In genomic region chr16:44703458-44703857, GRCm38 (mm10) we compare ENCODE assay signal across 15 mouse cellular contexts. TPM values are rescaled to one million over a fixed set of nuclear protein-coding genes. Genes with fewer than 3 reads are reported as not detected.
DNase-seq lines count a peak whose midpoint lies in the region; ATAC-seq and TF ChIP-seq lines count a peak whose summit lies in the region.
"Had no signal": no experiment of that assay in that cellular context is flagged by ENCODE, and none has a peak within 500 bp of the region (broad histone marks: within the 10 kb centered on the region; RNA-seq: fewer than 3 reads in every experiment).

No protein-coding gene starts in this region.

- no peaks in the 10 kb centered on the region for H3K36me3 ChIP-seq in heart, embryonic 11.5 days (ENCODE audit: control insufficient read depth, insufficient read depth, low read length)
- no peaks in the 10 kb centered on the region for H3K36me3 ChIP-seq in midbrain, embryonic 10.5 days
- H3K36me3 ChIP-seq in midbrain, embryonic 16.5 days (ENCODE audit: control insufficient read depth, insufficient read depth, low read length), result no peaks in the 10 kb centered on the region
- H3K36me3 ChIP-seq in intestine, embryonic 15.5 days, result no peaks in the 10 kb centered on the region
- H3K36me3 ChIP-seq in stomach, postnatal 0 days (ENCODE audit: control insufficient read depth, insufficient read depth, low read length), result no peaks in the 10 kb centered on the region
- H3K36me3 ChIP-seq: liver, embryonic 15.5 days; neural tube, embryonic 13.5 days had no signal

- TF ChIP-seq CTCF in stomach, postnatal 0 days (IDR thresholded peaks at IDR 0.05; ENCODE audit: low read depth), result no peak; the same call in 1 of the 2 replicates

- no peak for ATAC-seq in heart, embryonic 11.5 days (replicated peaks; ENCODE audit: insufficient number of reproducible peaks, low FRiP score, low TSS enrichment)
- no peak for ATAC-seq in midbrain, embryonic 16.5 days
- ATAC-seq in intestine, embryonic 15.5 days, result peak; percentile 49; the same call in 1 of the 2 replicates
- no peak for ATAC-seq in stomach, postnatal 0 days (ENCODE audit: low FRiP score, low TSS enrichment)
- no peak for ATAC-seq in cerebellum, adult (ENCODE audit: insufficient number of reproducible peaks, low FRiP score, low TSS enrichment)

- H3K4me1 ChIP-seq in heart, embryonic 11.5 days (ENCODE audit: control insufficient read depth, insufficient read depth, low read length), result peaks cover 8% of the 10 kb centered on the region
- H3K4me1 ChIP-seq in midbrain, embryonic 10.5 days, result peaks cover 10% of the 10 kb centered on the region; the same call in 1 of the 2 replicates
- no peaks in the 10 kb centered on the region for H3K4me1 ChIP-seq in midbrain, embryonic 16.5 days (ENCODE audit: control insufficient read depth, insufficient read depth, low read length)
- peaks cover 7% of the 10 kb centered on the region for H3K4me1 ChIP-seq in intestine, embryonic 15.5 days (replicated peaks)
- peaks cover 2% of the 10 kb centered on the region; the same call in 1 of the 2 replicates for H3K4me1 ChIP-seq in stomach, postnatal 0 days (replicated peaks; ENCODE audit: control insufficient read depth, insufficient read depth)
- H3K4me1 ChIP-seq: liver, embryonic 15.5 days had no signal

- 43% methylated on average over 4 of the region's 4 CpGs for WGBS in heart, embryonic 11.5 days (ENCODE audit: insufficient replicate concordance)
- WGBS in midbrain, embryonic 10.5 days, result 76% methylated on average over 4 of the region's 4 CpGs
- 63% methylated on average over 4 of the region's 4 CpGs for WGBS in midbrain, embryonic 16.5 days
- WGBS in intestine, embryonic 15.5 days, result 36% methylated on average over 4 of the region's 4 CpGs
- WGBS in stomach, postnatal 0 days, result 19% methylated on average over 4 of the region's 4 CpGs

- H3K4me3 ChIP-seq in heart, embryonic 11.5 days (ENCODE audit: low read depth, low read length), result no peak overlapping the region
- no peak overlapping the region for H3K4me3 ChIP-seq in midbrain, embryonic 10.5 days
- H3K4me3 ChIP-seq in midbrain, embryonic 16.5 days (ENCODE audit: low read depth, low read length), result no peak overlapping the region
- H3K4me3 ChIP-seq in intestine, embryonic 15.5 days (replicated peaks), result no peak overlapping the region
- no peak overlapping the region for H3K4me3 ChIP-seq in stomach, postnatal 0 days (ENCODE audit: low read depth, low read length)
- H3K4me3 ChIP-seq: liver, embryonic 15.5 days; megakaryocyte, embryonic 14.5 days; neural tube, embryonic 13.5 days had no signal

- H3K27ac ChIP-seq in heart, embryonic 11.5 days (ENCODE audit: low read depth, low read length), result peak overlapping the region; percentile 29; the same call in 1 of the 2 replicates
- peak overlapping the region; percentile 46; the same call in 1 of the 2 replicates for H3K27ac ChIP-seq in midbrain, embryonic 10.5 days (replicated peaks)
- no peak overlapping the region for H3K27ac ChIP-seq in midbrain, embryonic 16.5 days (ENCODE audit: low read length)
- H3K27ac ChIP-seq in intestine, embryonic 15.5 days, result peak overlapping the region; percentile 54
- H3K27ac ChIP-seq in stomach, postnatal 0 days (replicated peaks), result 0 out of 2 replicates have a peak overlapping the region, but pooled peaks have one; percentile 31
- H3K27ac ChIP-seq: hindbrain, embryonic 14.5 days; liver, embryonic 15.5 days; neural tube, embryonic 13.5 days had no signal

- no peak overlapping the region for H3K9ac ChIP-seq in heart, embryonic 11.5 days (ENCODE audit: low read depth, low read length)
- H3K9ac ChIP-seq in midbrain, embryonic 16.5 days (ENCODE audit: low read depth, low read length), result no peak overlapping the region
- no peak overlapping the region for H3K9ac ChIP-seq in intestine, embryonic 15.5 days
- H3K9ac ChIP-seq in stomach, postnatal 0 days (ENCODE audit: low read length), result no peak overlapping the region
- H3K9ac ChIP-seq: hindbrain, embryonic 14.5 days; liver, embryonic 15.5 days; neural tube, embryonic 13.5 days had no signal

- no peak for DNase-seq in heart, adult 9 months (ENCODE audit: low spot score in 2 of 2)
- no peak for DNase-seq in midbrain, embryonic 10.5 days (ENCODE audit: low spot score)
- no peak for DNase-seq in stomach, postnatal 0 days (ENCODE audit: low spot score)
- DNase-seq: cerebellum, postnatal 14 days; gastrocnemius, postnatal 14 days; kidney, postnatal 10 days; layer of hippocampus, postnatal 36 days had no signal

- no peak for TF ChIP-seq EP300 in stomach, postnatal 0 days (optimal IDR thresholded peaks at IDR 0.05)

- H3K9me3 ChIP-seq in heart, embryonic 11.5 days (replicated peaks; ENCODE audit: control insufficient read depth, low read length), result no peaks in the 10 kb centered on the region
- no peaks in the 10 kb centered on the region for H3K9me3 ChIP-seq in midbrain, embryonic 10.5 days (replicated peaks)
- H3K9me3 ChIP-seq in midbrain, embryonic 16.5 days (replicated peaks; ENCODE audit: control insufficient read depth, low read length, poor library complexity, severe bottlenecking), result no peaks in the 10 kb centered on the region
- H3K9me3 ChIP-seq in intestine, embryonic 15.5 days, result peaks cover 2% of the 10 kb centered on the region; the same call in 1 of the 2 replicates
- no peaks in the 10 kb centered on the region for H3K9me3 ChIP-seq in stomach, postnatal 0 days (ENCODE audit: control insufficient read depth, low read length)
- H3K9me3 ChIP-seq: liver, embryonic 15.5 days; megakaryocyte, embryonic 14.5 days; neural tube, embryonic 13.5 days had no signal

- no peaks in the 10 kb centered on the region for H3K27me3 ChIP-seq in heart, embryonic 11.5 days (ENCODE audit: control insufficient read depth, insufficient read depth, low read length)
- no peaks in the 10 kb centered on the region for H3K27me3 ChIP-seq in midbrain, embryonic 10.5 days (ENCODE audit: low read depth, poor library complexity, severe bottlenecking)
- H3K27me3 ChIP-seq in midbrain, embryonic 16.5 days (ENCODE audit: control insufficient read depth, insufficient read depth, low read depth, low read length), result no peaks in the 10 kb centered on the region
- H3K27me3 ChIP-seq in intestine, embryonic 15.5 days (replicated peaks), result no peaks in the 10 kb centered on the region
- H3K27me3 ChIP-seq in stomach, postnatal 0 days (ENCODE audit: control insufficient read depth, insufficient read depth, low read length), result no peaks in the 10 kb centered on the region
- H3K27me3 ChIP-seq: liver, embryonic 15.5 days; megakaryocyte, embryonic 14.5 days; neural tube, embryonic 13.5 days had no signal

- H3K4me2 ChIP-seq in heart, embryonic 11.5 days, result no peak overlapping the region
- H3K4me2 ChIP-seq in midbrain, embryonic 16.5 days (ENCODE audit: low read length), result no peak overlapping the region
- H3K4me2 ChIP-seq in intestine, embryonic 15.5 days (replicated peaks), result no peak overlapping the region
- no peak overlapping the region for H3K4me2 ChIP-seq in stomach, postnatal 0 days (replicated peaks; ENCODE audit: low read depth)
- H3K4me2 ChIP-seq: hindbrain, embryonic 14.5 days; liver, embryonic 15.5 days; neural tube, embryonic 13.5 days had no signal

RNA-seq across cellular contexts. Expression of gene Nepro, which starts 20.6 kb away (rescaled TPM):
- 7.0 and 7.4 TPM in 2 replicates for polyA plus RNA-seq in heart, embryonic 11.5 days (2014; fragmentation: Nextera tagmentation; extraction: Ambion mirVana)
- polyA plus RNA-seq in midbrain, embryonic 10.5 days (2016; fragmentation: Nextera tagmentation; extraction: Ambion mirVana), result 11.3 and 14.0 TPM in 2 replicates
- polyA plus RNA-seq in midbrain, embryonic 16.5 days (2015; fragmentation: Nextera tagmentation; extraction: Ambion mirVana), result 3.2 and 4.5 TPM in 2 replicates
- 7.6 and 8.2 TPM in 2 replicates for polyA plus RNA-seq in intestine, embryonic 15.5 days (2015; fragmentation: Nextera tagmentation; extraction: Ambion mirVana)
- polyA plus RNA-seq in stomach, postnatal 0 days (2015; fragmentation: Nextera tagmentation; extraction: Ambion mirVana), result 2.8 and 3.2 TPM in 2 replicates

RNA-seq across cellular contexts. Expression of gene Gtpbp8, which starts 42.7 kb away (rescaled TPM):
- polyA plus RNA-seq in heart, embryonic 11.5 days (2014; fragmentation: Nextera tagmentation; extraction: Ambion mirVana), result 22.2 and 24.8 TPM in 2 replicates
- polyA plus RNA-seq in midbrain, embryonic 10.5 days (2016; fragmentation: Nextera tagmentation; extraction: Ambion mirVana), result 29.8 and 31.7 TPM in 2 replicates
- 40.5 and 43.0 TPM in 2 replicates for polyA plus RNA-seq in midbrain, embryonic 16.5 days (2015; fragmentation: Nextera tagmentation; extraction: Ambion mirVana)
- 30.0 and 35.0 TPM in 2 replicates for polyA plus RNA-seq in intestine, embryonic 15.5 days (2015; fragmentation: Nextera tagmentation; extraction: Ambion mirVana)
- polyA plus RNA-seq in stomach, postnatal 0 days (2015; fragmentation: Nextera tagmentation; extraction: Ambion mirVana), result 17.6 and 19.8 TPM in 2 replicates
